Mouse (Mus musculus) cerebellum, postnatal 4 days (tissue): Measurements from ENCODE around the gene Nudt14.

Experiments used
- DNase-seq, 2 experiments: peaks; one replicate each; pipeline ENCODE4 v3.0.0; 2022; ENCODE audit warnings: low spot score in 2 of 2, mixed read lengths in 1 of 2

Nudt14 gene

GRCm38 (mm10) chr12:112914527-112914926 lies 27.4 kb downstream of the Nudt14 start:
- no peak for DNase-seq

DNA sequence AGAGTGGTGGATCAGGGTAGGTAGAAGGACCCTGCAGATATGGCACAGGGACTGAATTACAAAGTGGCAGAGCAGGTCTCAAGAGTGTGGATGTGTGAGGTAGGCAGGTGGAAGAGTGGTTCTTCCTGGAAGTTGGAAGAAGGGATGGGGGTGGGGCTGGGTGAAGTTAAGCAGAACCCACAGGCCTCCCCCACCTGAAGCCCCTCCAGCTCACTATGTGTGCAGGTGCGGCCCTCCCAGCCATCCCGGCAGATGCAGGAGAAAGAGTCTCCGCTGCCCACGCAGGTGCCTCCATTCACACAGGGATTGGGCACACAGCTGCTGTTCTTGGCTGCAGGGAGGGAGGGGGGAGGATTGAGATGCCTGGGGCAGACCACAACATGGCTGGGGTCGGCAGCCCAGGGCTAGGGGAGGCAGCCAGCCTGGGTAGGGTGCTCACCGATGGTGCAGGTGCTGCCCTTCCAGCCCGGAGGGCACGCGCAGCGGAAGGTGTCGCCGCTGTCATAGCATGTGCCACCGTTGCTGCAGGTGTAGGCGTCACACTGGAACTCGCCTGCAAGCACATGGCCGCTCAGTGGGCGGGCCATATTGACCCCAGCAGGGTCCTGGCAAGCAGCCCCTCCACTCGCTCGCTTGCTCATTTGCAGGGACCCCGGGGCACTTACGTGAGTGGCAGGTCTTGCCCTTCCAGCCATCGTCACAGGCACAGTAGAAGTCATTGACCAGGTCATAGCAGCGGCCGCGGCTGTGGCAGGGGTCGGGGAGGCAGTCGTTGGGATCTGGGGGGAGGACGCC lies 28.8 kb downstream of the Nudt14 start:
- DNase-seq = peak in 1 of 2 experiments; percentile 67

DNA sequence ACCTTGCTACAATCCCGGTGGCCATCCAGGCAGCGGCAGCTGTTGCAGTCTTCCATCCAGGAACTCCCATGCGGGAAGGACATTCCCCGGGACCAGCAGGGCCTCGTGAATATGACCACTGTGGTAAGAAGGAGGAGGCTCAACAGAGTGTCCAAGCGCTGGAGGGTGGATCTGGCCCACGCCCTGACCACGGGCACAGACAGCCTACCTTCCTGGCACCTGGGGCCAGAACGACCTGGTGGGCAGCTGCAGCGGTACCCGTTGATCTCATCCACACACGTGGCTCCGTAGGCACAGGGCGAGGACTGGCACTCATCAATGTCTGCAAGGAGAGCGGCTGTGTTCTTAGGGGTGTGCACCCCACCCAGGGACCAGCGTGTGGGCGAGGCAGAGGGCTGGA lies 30.2 kb downstream of the Nudt14 start:
- no peak for DNase-seq

DNA sequence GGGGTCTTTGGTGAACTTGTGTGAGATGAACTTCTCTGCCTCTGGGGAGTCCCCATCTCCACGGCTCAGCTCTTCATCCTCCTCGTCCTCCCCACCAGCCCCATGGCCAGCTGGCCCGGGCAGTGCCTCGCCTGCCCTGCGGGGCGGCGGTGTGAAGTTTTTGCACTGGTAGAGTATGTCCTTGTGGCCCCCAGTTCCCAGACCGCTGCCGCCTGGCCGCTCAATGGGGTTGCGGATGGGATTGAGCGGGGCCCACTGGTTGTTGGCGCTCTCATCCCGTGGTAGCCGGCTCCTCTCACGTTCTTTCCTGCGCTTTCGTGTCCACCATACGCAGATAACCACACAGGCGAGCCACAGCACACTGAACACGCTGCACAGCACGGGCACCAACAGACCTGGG lies 32.9 kb downstream of the Nudt14 start:
- no peak for DNase-seq

DNA sequence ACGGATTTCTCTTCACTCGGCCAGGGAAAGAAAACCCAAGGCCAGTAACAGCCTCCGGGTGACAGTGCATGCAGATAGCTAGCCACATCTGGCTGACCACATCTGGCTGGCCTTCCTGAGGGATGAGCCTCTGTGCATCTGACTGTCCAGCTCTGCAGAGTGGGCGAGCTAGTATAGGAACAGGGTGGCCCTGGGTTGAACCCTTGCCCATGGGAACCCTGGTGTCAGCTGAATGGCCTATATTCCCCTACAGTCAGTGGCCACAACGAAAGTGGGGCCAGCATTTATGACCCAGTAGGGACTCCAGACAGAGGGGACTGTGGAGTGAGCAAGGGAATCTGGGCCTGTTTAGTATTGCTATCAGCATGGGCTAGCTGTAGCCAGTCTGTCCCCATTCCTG lies 36.9 kb downstream of the Nudt14 start:
- DNase-seq = no peak

- no peak for DNase-seq
Measured at GRCm38 (mm10) chr12:112903941-112904340, 38.0 kb downstream of the Nudt14 start.

DNA sequence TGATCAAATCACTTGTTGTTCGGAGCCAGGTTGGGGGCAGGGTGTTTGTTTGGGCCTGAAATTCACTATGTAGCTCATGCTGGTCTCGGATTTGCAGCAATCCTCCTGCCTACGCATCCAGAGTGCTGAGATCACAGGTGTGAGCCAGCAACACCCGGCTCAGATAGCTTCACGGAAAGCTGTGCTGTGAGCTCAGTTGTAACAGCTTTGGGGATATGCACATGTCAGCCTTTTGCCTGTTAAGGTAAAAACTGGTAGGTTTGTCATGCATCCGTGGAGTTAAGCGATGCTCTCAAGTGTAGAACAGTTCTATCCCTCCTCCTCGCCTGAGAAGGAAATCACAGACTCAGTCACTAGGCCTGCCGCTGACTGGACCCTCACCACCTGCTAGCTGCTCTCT lies 41.3 kb downstream of the Nudt14 start:
- DNase-seq = no peak

DNA sequence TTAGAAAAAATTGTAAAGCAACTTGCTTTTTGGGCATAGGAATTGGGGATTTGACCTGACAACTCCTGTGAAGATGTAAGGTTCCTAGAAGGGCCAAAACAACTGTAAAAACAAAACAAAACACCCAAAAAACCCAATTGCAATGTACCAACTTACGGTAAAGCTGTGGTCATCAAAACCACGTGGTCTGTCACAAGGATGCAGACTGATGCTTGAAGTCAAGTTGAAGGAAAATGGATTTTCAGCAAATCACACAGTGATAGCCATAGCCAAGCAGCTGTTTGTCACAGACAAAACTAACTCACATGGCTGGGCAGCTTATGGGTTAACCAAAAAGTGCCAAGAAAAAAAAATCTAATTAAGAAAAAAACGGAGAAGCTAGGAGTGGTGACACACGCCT lies 43.0 kb downstream of the Nudt14 start:
- no peak for DNase-seq

GRCm38 (mm10) chr12:112898351-112898750 lies 43.6 kb downstream of the Nudt14 start:
- no peak for DNase-seq

- no peak for DNase-seq
Measured at GRCm38 (mm10) chr12:112897522-112898212, 44.3 kb downstream of the Nudt14 start.

DNA sequence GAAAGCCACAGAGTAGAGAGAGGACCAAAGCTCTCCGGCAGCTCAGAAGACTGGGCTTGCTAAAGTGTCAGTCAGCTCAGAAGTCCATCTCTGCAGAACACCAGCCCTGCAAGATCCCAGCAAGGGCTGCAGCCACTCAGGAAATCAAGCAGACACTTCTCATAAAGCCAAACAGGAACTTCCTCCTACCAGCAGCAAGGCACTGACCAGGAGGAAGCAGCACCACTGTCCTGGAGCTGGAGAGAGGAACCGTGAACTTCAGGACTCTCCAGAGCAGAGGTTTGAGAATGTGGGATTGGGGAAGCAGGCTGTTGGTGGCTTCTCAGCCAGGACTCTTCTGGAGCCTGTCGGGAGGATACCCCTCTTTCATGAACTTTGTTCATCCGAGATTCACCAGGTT lies 47.0 kb downstream of the Nudt14 start:
- no peak for DNase-seq

- no peak for DNase-seq
Measured at GRCm38 (mm10) chr12:112894303-112894884, 47.5 kb downstream of the Nudt14 start.

DNA sequence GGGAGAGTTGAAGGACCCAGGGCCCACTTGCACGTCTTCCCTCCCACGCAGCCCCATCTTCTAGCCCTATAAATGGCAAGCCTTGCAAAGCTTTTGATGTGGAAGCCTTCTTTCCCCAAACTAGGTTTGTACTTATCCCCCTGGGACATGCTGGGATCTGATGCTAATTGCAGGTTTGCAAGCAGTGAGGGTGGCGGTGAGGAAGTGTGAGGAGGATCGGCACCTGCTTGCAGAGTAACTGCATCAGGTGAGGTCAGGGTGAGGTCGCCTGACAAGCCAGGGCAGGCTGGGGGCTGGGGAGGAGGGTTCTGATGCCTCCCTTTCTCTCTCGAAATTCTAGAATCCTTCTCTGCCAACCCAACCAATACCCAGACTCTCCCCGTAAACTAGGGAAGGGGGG lies 56.5 kb downstream of the Nudt14 start:
- DNase-seq = no peak
